Mouse (Mus musculus): ENCODE measurements around the gene Gm10518.

- no peak for TF ChIP-seq CTCF (IDR thresholded peaks at IDR 0.05; ENCODE audit: borderline replicate concordance, insufficient read depth, low read depth, low read length)
- TF ChIP-seq POLR2A (IDR thresholded peaks at IDR 0.05; ENCODE audit: borderline replicate concordance, insufficient read depth, low read length) = no peak
These were observed 46.7 kb upstream of the Gm10518 start for GRCm38 (mm10) chr1:179756477-179756876.

Measured in cerebellum, adult 2 months (tissue).